ENCODE assay signal across 12 mouse cellular contexts in the genomic region with DNA sequence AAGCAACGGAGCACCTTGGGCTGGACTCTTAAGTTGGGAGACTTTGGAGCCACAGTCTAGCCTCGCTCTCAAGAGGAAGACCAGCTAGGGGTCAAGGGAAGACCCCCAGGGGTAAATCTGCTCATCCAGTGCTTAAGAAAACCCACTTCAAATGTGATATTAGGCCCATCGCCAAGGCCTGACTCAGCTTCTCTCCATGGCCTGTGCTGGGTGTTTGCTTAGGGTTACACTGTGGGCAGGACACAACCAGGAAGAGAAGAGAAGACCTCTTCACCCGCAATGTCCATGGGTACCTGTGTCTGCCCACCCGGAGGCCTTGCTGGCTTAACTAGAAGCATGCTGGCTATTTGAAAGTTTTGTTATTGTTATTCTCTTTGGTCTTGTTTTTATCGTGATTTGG.
A peak's percentile ranks its signal among the peaks of the same experiment; 100 is the strongest.
DNase-seq lines count a peak whose midpoint lies in the region; ATAC-seq and TF ChIP-seq lines count a peak whose summit lies in the region.
"Had no signal": no experiment of that assay in that cellular context is flagged by ENCODE, and none has a peak within 500 bp of the region (broad histone marks: within the 10 kb centered on the region; RNA-seq: fewer than 3 reads in every experiment).

No protein-coding gene starts in this region.

- no peak for TF ChIP-seq RAD21 in MEL (IDR thresholded peaks at IDR 0.05; ENCODE audit: low read depth, low read length)

- peak overlapping the region; percentile 35; the same call in 1 of the 2 replicates for H3K4me2 ChIP-seq in liver, embryonic 11.5 days
- 0 out of 2 replicates have a peak overlapping the region, but pooled peaks have one; percentile 30 for H3K4me2 ChIP-seq in liver, embryonic 15.5 days
- no peak overlapping the region for H3K4me2 ChIP-seq in heart, embryonic 11.5 days
- H3K4me2 ChIP-seq: forebrain, embryonic 15.5 days; hindbrain, embryonic 13.5 days had no signal

- no peak overlapping the region for H3K9ac ChIP-seq in liver, embryonic 11.5 days (ENCODE audit: low read depth, low read length)
- peak overlapping the region; percentile 64 for H3K9ac ChIP-seq in MEL (ENCODE audit: control insufficient read depth, low read depth, low read length, poor library complexity, severe bottlenecking)
- H3K9ac ChIP-seq in liver, embryonic 15.5 days: no peak overlapping the region
- H3K9ac ChIP-seq in heart, embryonic 11.5 days (ENCODE audit: low read depth, low read length): no peak overlapping the region
- H3K9ac ChIP-seq: forebrain, embryonic 15.5 days; hindbrain, embryonic 13.5 days had no signal

- ATAC-seq in liver, embryonic 11.5 days (replicated peaks; ENCODE audit: low FRiP score): no peak
- no peak for ATAC-seq in liver, embryonic 15.5 days (ENCODE audit: insufficient read depth)
- no peak for ATAC-seq in heart, embryonic 11.5 days (replicated peaks; ENCODE audit: insufficient number of reproducible peaks, low FRiP score, low TSS enrichment)
- ATAC-seq: forebrain, embryonic 15.5 days had no signal

- H3K4me1 ChIP-seq in liver, embryonic 11.5 days (replicated peaks; ENCODE audit: control insufficient read depth, insufficient read depth, low read length): no peaks in the 10 kb centered on the region
- H3K4me1 ChIP-seq in MEL (ENCODE audit: control insufficient read depth in 1 of 2, insufficient read depth in 2 of 2, low read length in 2 of 2): peaks cover 9% of the 10 kb centered on the region in 2 experiments
- no peaks in the 10 kb centered on the region; the same call in 1 of the 2 replicates for H3K4me1 ChIP-seq in bone marrow, adult 2 months (ENCODE audit: control insufficient read depth, insufficient read depth, low read length)
- H3K4me1 ChIP-seq in liver, embryonic 15.5 days (replicated peaks): peaks cover 8% of the 10 kb centered on the region
- peaks cover 6% of the 10 kb centered on the region; the same call in 1 of the 2 replicates for H3K4me1 ChIP-seq in heart, embryonic 11.5 days (ENCODE audit: control insufficient read depth, insufficient read depth, low read length)

- no peaks in the 10 kb centered on the region for H3K79me2 ChIP-seq in MEL (ENCODE audit: control insufficient read depth, insufficient read depth, low read length, poor library complexity)

- DNase-seq in liver, embryonic 11.5 days (ENCODE audit: low spot score): no peak
- DNase-seq in liver (no peak), MEL (ENCODE audit: low read depth, low spot score) (peak; percentile 65)
- no peak for DNase-seq in layer of hippocampus, adult 18-20 months (ENCODE audit: low spot score in 2 of 2)
- DNase-seq in frontal cortex, adult 2 months (ENCODE audit: extremely low spot score in 1 of 2, low spot score in 1 of 2): no peak
- DNase-seq: layer of hippocampus, adult 9-11 months; right cerebral cortex, postnatal 4 days had no signal

- H3K4me3 ChIP-seq in liver, embryonic 11.5 days (ENCODE audit: low read depth, low read length): no peak overlapping the region
- H3K4me3 ChIP-seq in MEL (ENCODE audit: control insufficient read depth in 1 of 2, insufficient read depth in 1 of 2, low read depth in 2 of 2, low read length in 2 of 2): peak overlapping the region; percentile 51 to 61
- no peak overlapping the region for H3K4me3 ChIP-seq in bone marrow, adult 2 months (replicated peaks; ENCODE audit: control insufficient read depth, low read depth, low read length)
- no peak overlapping the region for H3K4me3 ChIP-seq in liver, embryonic 15.5 days (replicated peaks)
- H3K4me3 ChIP-seq in heart, embryonic 11.5 days (ENCODE audit: low read depth, low read length): no peak overlapping the region
- H3K4me3 ChIP-seq: forebrain, embryonic 15.5 days; hindbrain, embryonic 13.5 days had no signal

- no peak for TF ChIP-seq CTCF in MEL (IDR thresholded peaks at IDR 0.05 in 2 of 3, conservative IDR thresholded peaks at IDR 0.05 in 1 of 3; ENCODE audit: control insufficient read depth in 1 of 3, insufficient read depth in 1 of 3, low read depth in 2 of 3, low read length in 3 of 3, poor library complexity in 1 of 3, severe bottlenecking in 1 of 3)
- TF ChIP-seq CTCF in bone marrow, adult 2 months (IDR thresholded peaks at IDR 0.05; ENCODE audit: control insufficient read depth, insufficient read depth, low read length): no peak

- no peaks in the 10 kb centered on the region for H3K9me3 ChIP-seq in liver, embryonic 11.5 days (ENCODE audit: control insufficient read depth, low read length)
- H3K9me3 ChIP-seq in MEL (replicated peaks; ENCODE audit: insufficient read depth, low read length): no peaks in the 10 kb centered on the region
- no peaks in the 10 kb centered on the region for H3K9me3 ChIP-seq in liver, embryonic 15.5 days (replicated peaks)
- no peaks in the 10 kb centered on the region for H3K9me3 ChIP-seq in heart, embryonic 11.5 days (replicated peaks; ENCODE audit: control insufficient read depth, low read length)
- H3K9me3 ChIP-seq: forebrain, embryonic 15.5 days; hindbrain, embryonic 13.5 days had no signal

- TF ChIP-seq POLR2A in MEL (IDR thresholded peaks at IDR 0.05; ENCODE audit: control insufficient read depth in 1 of 2, insufficient read depth in 1 of 2, low read depth in 1 of 2, low read length in 2 of 2, poor library complexity in 1 of 2): no peak; a peak in 1 of 4 replicates
- no peak for TF ChIP-seq POLR2A in bone marrow, adult 2 months (IDR thresholded peaks at IDR 0.05; ENCODE audit: borderline replicate concordance, control insufficient read depth, low read depth, low read length)

- WGBS in liver, embryonic 11.5 days: 88% methylated on average over 6 of the region's 6 CpGs
- WGBS in bone marrow, adult 2 months: 66% methylated on average over 6 of the region's 6 CpGs
- 62% methylated on average over 6 of the region's 6 CpGs for WGBS in liver, embryonic 15.5 days (ENCODE audit: insufficient replicate concordance)
- WGBS in heart, embryonic 11.5 days (ENCODE audit: insufficient replicate concordance): 79% methylated on average over 6 of the region's 6 CpGs

- H3K36me3 ChIP-seq in liver, embryonic 11.5 days (ENCODE audit: control insufficient read depth, insufficient read depth, low read length): no peaks in the 10 kb centered on the region
- H3K36me3 ChIP-seq in MEL (ENCODE audit: control insufficient read depth in 1 of 2, insufficient read depth in 2 of 2, low read length in 2 of 2): peaks cover 0 to 12% of the 10 kb centered on the region in 2 experiments; a peak in 2 of 4 replicates
- no peaks in the 10 kb centered on the region for H3K36me3 ChIP-seq in liver, embryonic 15.5 days (replicated peaks)
- no peaks in the 10 kb centered on the region for H3K36me3 ChIP-seq in heart, embryonic 11.5 days (ENCODE audit: control insufficient read depth, insufficient read depth, low read length)
- H3K36me3 ChIP-seq: forebrain, embryonic 15.5 days; hindbrain, embryonic 13.5 days had no signal

- no peak overlapping the region for H3K27ac ChIP-seq in liver, embryonic 11.5 days (ENCODE audit: low read depth, low read length)
- peak overlapping the region; percentile 88 for H3K27ac ChIP-seq in MEL (ENCODE audit: control insufficient read depth, low read depth, low read length)
- H3K27ac ChIP-seq in bone marrow, adult 2 months (ENCODE audit: control insufficient read depth, insufficient read depth, low read depth, low read length, poor library complexity): 0 out of 2 replicates have a peak overlapping the region, but pooled peaks have one; percentile 7
- no peak overlapping the region for H3K27ac ChIP-seq in liver, embryonic 15.5 days (replicated peaks)
- no peak overlapping the region for H3K27ac ChIP-seq in heart, embryonic 11.5 days (ENCODE audit: low read depth, low read length)
- H3K27ac ChIP-seq: forebrain, embryonic 15.5 days; hindbrain, embryonic 13.5 days had no signal

- H3K27me3 ChIP-seq in liver, embryonic 11.5 days (replicated peaks; ENCODE audit: control insufficient read depth, insufficient read depth, low read length): no peaks in the 10 kb centered on the region
- H3K27me3 ChIP-seq in MEL (ENCODE audit: control insufficient read depth in 1 of 2, insufficient read depth in 2 of 2, low read length in 2 of 2): no peaks in the 10 kb centered on the region
- H3K27me3 ChIP-seq in liver, embryonic 15.5 days: no peaks in the 10 kb centered on the region
- no peaks in the 10 kb centered on the region for H3K27me3 ChIP-seq in heart, embryonic 11.5 days (ENCODE audit: control insufficient read depth, insufficient read depth, low read length)
- H3K27me3 ChIP-seq: forebrain, embryonic 15.5 days; hindbrain, embryonic 13.5 days had no signal

- no peak for TF ChIP-seq EP300 in MEL (IDR thresholded peaks at IDR 0.05; ENCODE audit: low read depth in 1 of 2, low read length in 2 of 2)

TF ChIP-seq in MEL, 35 proteins besides CTCF, POLR2A, EP300 and RAD21:
- TF ChIP-seq SIN3A (IDR thresholded peaks at IDR 0.05; ENCODE audit: low read length): no peak; the same call in 1 of the 2 replicates
- TF ChIP-seq ELF1 (IDR thresholded peaks at IDR 0.05; ENCODE audit: low read depth, low read length): 0 out of 2 replicates have a peak, but pooled peaks have one; percentile 1

Comparison
In these comparisons a context has a peak if more than half of its experiments do, and no peak if none do; other contexts are left out.
1. H3K27ac ChIP-seq: peak in MEL (single experiment) and bone marrow, adult 2 months (single experiment); none in liver, embryonic 11.5 days (single experiment), liver, embryonic 15.5 days (single experiment) and heart, embryonic 11.5 days (single experiment).
2. H3K4me3 ChIP-seq: peak in MEL (2 of 2); none in liver, embryonic 11.5 days (single experiment), bone marrow, adult 2 months (single experiment), liver, embryonic 15.5 days (single experiment) and heart, embryonic 11.5 days (single experiment).